Mouse (Mus musculus) heart, adult 2 months (tissue): ENCODE measurements around the gene Gpr101. TPM values are rescaled to one million over a fixed set of nuclear protein-coding genes. Genes with fewer than 3 reads are reported as not detected.

Experiments used
- DNase-seq, 2 experiments: peaks; one replicate each; pipeline ENCODE4 v3.0.0; 2021
- H3K27ac ChIP-seq: fragments of 200-600 bp; 2 replicates; pipeline ENCODE4 v1.8.1; 2022
- H3K27me3 ChIP-seq: fragments of 200-500 bp; 2 replicates; pipeline ENCODE4 v1.6.1; 2012; ENCODE audit warnings: mild to moderate bottlenecking, low read length, inconsistent platforms, mixed read lengths; ENCODE audit not compliant: control insufficient read depth, insufficient read depth
- H3K36me3 ChIP-seq: fragments of 200-500 bp; 2 replicates; pipeline ENCODE4 v1.6.1; 2012; ENCODE audit warnings: low read length, inconsistent platforms; ENCODE audit not compliant: control insufficient read depth, insufficient read depth
- H3K4me1 ChIP-seq: fragments of 200-500 bp; 2 replicates; pipeline ENCODE4 v1.6.1; 2011; ENCODE audit warnings: low read length; ENCODE audit not compliant: control insufficient read depth, insufficient read depth
- H3K4me3 ChIP-seq: fragments of 200-600 bp; 2 replicates; pipeline ENCODE4 v1.8.1; 2022
- H3K79me2 ChIP-seq: fragments of 200-500 bp; replicated peaks from 2 replicates; pipeline ENCODE4 v1.6.1; 2012; ENCODE audit warnings: mild to moderate bottlenecking, inconsistent platforms, low read length, moderate library complexity, mixed read lengths; ENCODE audit not compliant: control insufficient read depth, insufficient read depth
- H3K9ac ChIP-seq: fragments of 200-500 bp; 2 replicates; pipeline ENCODE4 v1.6.1; 2012; ENCODE audit warnings: low read depth, mild to moderate bottlenecking, control low read depth, inconsistent platforms, low read length, mixed read lengths
- CTCF ChIP-seq: fragments of 200-600 bp; IDR thresholded peaks from 2 replicates; pipeline ENCODE4 v1.8.1; 2022; ENCODE audit warnings: antibody characterized with exemption, mild to moderate bottlenecking, moderate library complexity
- EP300 ChIP-seq: fragments of 200-500 bp; IDR thresholded peaks from 2 replicates; pipeline ENCODE4 v1.6.1; 2011; ENCODE audit warnings: low read depth, low read length, control low read depth; ENCODE audit not compliant: insufficient read depth
- POLR2A ChIP-seq: fragments of 200-500 bp; IDR thresholded peaks from 2 replicates; pipeline ENCODE4 v1.6.1; 2011; ENCODE audit warnings: mild to moderate bottlenecking, low read depth, low read length, control low read depth; ENCODE audit not compliant: insufficient read depth
- WGBS: fragments of 180-500 bp; shearing (Covaris S2); methylation state at CpG from one replicate; pipeline ENCODE4 v1.1.7; 2018; 5-methylcytosine and 5-hydroxymethylcytosine counted together
- intact Hi-C: fragments of 180-260 bp; cut with DNase I; formaldehyde crosslinking; loops from one replicate; pipeline ENCODE4 v1.15.1; 2025
- long read RNA-seq: library from polyadenylated mRNA; stranded (forward); transcript quantifications from one replicate; pipeline ENCODE4 v2.0.0, GENCODE M21; 2021
- polyA plus RNA-seq: library from polyadenylated mRNA; depleted of rRNA; stranded (reverse); fragments of >200 nt; gene quantifications from 2 replicates; pipeline ENCODE4 v1.2.3, GENCODE M21; 2012; rRNA removed
- total RNA-seq, 2 experiments: library from RNA; stranded (reverse); gene quantifications; 2 replicates each; pipeline ENCODE4 v1.2.3; 2021

Gene Gpr101
- total RNA-seq (not detected), polyA plus RNA-seq (not detected in 2 replicates)
- long read RNA-seq: 0 reads

DNA sequence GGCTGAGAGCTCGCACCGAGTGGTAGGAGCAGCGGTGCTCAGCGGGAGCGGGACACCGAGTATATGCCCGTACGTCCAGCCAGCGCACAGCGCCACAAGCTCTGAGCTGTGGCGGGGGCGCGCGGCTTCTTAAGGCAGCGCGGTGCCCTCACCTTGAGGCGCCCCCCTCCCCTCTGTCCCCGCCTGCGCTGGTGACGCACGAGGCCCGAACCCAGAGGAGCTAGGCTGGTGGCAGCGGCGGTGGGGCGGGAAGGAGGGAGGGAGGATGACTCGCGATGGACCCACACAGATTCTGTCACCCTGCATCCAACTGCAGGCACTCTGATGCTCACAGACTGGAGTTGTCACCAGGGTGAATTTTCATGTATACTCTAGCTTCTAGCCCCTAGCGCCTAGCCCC, at the start of gene Gpr101:
TSS of gene Gpr101 (minus strand) at position 124 of the 400 bp plus-strand sequence.
- H3K9ac ChIP-seq: no peak within 1 kb of the TSS
- H3K27me3 ChIP-seq: peaks cover 3% of the 10 kb centered on the region
- no peak within 1 kb of the TSS for H3K4me3 ChIP-seq
- no peak for TF ChIP-seq POLR2A
- TF ChIP-seq EP300: no peak
- TF ChIP-seq CTCF: no peak
- WGBS: 15% methylated on average over 25 of the region's 28 CpGs
- H3K79me2 ChIP-seq: no peaks in the 10 kb centered on the region
- H3K27ac ChIP-seq: no peak within 1 kb of the TSS
- intact Hi-C loops: no loop called here
- no peaks in the 10 kb centered on the region for H3K4me1 ChIP-seq
- DNase-seq: no peak
- H3K36me3 ChIP-seq: no peaks in the 10 kb centered on the region

DNA sequence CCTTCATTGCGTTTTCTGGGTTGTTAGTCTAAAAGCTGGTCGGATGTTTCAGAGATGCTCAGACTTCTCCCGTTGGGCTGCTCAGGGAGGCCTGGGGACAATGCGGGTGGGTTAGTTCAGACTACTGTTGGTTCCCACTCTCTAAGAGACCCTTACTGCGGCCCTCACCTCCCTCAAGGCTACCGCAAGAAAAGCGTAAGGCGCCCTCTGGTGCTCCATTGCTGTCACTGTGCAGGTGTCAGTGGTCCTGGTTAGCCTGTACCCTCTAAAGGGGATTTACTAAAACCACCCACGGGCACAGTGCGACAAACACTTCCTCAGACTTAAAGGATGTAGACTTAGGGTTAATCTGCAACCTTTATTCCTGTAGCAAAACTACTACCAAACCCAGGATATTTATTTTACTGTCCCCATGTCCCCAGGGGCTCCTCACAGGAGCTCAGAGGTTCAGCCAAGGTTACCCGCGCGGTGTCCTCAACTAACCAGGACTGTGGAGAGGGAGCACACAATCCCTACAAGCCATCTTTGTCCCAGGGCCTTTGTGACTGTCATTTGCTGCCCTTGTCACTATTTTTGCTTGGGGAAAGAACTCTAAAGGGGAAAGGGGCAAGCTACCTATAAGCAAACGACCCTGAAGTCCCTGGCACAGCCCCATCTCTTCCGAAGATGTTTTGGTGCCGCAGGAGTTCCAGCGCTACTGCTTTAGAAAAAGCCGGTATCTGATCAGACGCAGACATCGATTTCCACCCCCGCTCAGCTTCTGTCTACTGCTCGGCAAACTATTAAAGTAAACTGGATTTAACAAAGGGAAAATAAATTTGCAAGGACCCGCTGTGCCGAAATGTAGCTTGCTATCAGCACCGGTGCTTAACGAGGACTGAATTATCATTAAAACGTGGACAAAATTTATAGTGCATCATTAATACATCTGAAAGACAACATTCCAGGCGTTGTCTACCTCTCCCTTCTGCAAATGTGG, 17.8 kb upstream of the Gpr101 start:
- no peak for DNase-seq
- no peak for TF ChIP-seq EP300
- no peak for TF ChIP-seq POLR2A
- TF ChIP-seq CTCF: 0 out of 2 replicates have a peak, but pooled peaks have one; percentile 11
- intact Hi-C loops: no loop called here
- no peaks in the 10 kb centered on the region for H3K27me3 ChIP-seq
- 47% methylated on average over 28 of the region's 28 CpGs for WGBS
- H3K27ac ChIP-seq: no peak overlapping the region
- H3K9ac ChIP-seq: no peak overlapping the region
- no peaks in the 10 kb centered on the region for H3K79me2 ChIP-seq
- H3K36me3 ChIP-seq: no peaks in the 10 kb centered on the region
- no peaks in the 10 kb centered on the region for H3K4me1 ChIP-seq
- H3K4me3 ChIP-seq: no peak overlapping the region

DNA sequence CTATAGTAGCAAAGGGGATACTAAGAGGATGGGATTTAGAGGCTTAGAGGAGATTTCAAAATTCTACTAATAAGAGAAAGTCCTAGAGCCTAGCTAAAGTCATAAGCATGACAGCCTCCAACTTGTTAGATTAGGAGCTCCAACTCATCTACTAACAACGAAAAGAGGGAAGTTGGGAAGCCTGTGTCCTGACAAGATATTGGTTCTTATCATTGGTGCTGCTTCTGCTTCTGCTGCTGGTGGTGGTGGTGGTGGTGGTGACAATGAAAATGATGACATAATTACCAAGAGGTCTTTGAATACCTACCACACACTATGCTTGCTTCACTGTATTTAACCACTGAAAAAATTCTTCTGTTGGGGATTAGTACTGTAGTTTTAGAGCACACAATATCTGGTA, 2.7 kb upstream of the Gpr101 start:
- Histone ChIP-seq H3K79me2 (no peaks in the 10 kb centered on the region), H3K27me3 (peaks cover 3% of the 10 kb centered on the region), H3K27ac (no peak overlapping the region), H3K4me1 (no peaks in the 10 kb centered on the region), H3K4me3 (no peak overlapping the region), H3K9ac (no peak overlapping the region), H3K36me3 (no peaks in the 10 kb centered on the region)
- TF ChIP-seq EP300 (no peak), CTCF (no peak)
- 37% methylated on average over 1 of the region's 1 CpGs for WGBS
- intact Hi-C loops: no loop called here
- no peak for DNase-seq

Other genes with a start within 250 kb of the Gpr101 start
- 10 to 100 TPM; 61.5 to 64.2 TPM for gene Arhgef6, start 165.0 kb downstream of the Gpr101 start, total RNA-seq
- gene Arhgef6, start 165.0 kb downstream of the Gpr101 start, polyA plus RNA-seq: 38.2 and 82.1 TPM in 2 replicates
- 10 to 100 TPM; 19.7 to 22.6 TPM for gene Rbmx, start 110.7 kb downstream of the Gpr101 start, total RNA-seq
- 16.6 and 26.0 TPM in 2 replicates for gene Rbmx, start 110.7 kb downstream of the Gpr101 start, polyA plus RNA-seq
- gene Gm364, start 94.6 kb downstream of the Gpr101 start, total RNA-seq: not detected
- not detected in 2 replicates for gene Gm364, start 94.6 kb downstream of the Gpr101 start, polyA plus RNA-seq